Mouse (Mus musculus) spleen, postnatal 4 days (tissue): ENCODE measurements at regions not wholly inside any gene's neighbourhood (a gene's known extent, or its start where the extent isn't known, plus 50 kb on each side); places are given as distances from the start of the nearest gene placed in this dataset.

Experiments used
- DNase-seq, 2 experiments: peaks; one replicate each; pipeline ENCODE4 v3.0.0; 2022; ENCODE audit warnings: low spot score in 2 of 2

DNA sequence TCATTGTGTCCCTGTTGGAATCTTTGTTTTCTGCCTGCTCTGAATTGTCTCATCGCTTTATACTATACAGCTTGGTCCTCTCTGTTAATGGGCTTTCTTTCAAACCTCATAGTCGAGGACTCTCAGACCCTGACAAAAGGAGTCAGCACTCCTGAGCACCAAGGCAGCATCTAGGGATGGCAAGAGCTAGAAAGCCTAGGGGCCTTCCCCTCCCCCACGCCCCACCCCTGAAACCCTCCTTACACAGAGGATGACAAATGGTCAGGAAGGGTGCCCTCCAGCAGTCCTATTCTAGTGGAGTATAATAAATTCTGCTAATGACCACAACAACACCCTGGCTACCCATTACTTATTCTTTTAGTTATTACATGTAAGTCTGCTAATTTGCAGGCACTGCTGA is 74.4 kb downstream of the Tbx19 start:
- no peak for DNase-seq

DNA sequence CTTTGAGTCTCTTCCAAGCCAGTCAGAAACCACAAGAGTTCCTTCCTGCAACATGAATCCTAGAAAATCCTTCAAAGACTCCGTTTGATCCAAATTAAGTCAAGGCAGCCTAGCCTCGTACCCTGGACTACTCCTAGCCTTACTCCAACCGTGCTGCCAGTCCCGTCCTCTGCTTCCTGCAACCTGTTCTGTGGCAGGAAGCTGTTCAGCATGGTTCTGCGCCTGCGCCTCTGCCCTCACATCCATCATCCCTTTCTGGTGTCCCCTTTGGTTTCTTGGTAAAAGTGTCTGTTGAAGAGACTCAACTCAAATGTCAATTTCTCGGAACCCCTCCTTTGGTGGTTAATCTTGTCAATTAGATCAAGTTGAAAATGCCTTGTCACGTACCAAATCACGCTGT is 75.8 kb downstream of the Tbx19 start:
- DNase-seq, result no peak

DNA sequence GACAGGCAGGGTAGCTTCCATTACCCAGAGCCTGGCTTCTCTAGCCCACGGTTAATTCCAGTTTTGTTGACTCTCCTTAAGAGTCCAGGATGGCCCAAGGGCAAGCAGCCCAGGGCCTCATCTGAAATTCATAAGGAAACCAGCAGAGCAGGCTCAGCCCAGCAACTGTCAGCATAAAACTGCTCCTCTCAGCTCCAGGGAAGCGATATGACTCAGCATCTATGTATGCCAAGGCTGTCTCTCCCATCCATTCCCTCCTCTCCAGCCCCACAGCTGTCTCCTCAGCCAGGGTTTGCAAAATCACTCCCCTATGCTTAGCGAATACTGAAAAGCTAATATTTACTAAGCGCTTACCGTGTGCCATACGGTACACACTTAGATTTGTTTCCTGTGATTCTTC is 76.4 kb downstream of the Tbx19 start:
- DNase-seq, result no peak

DNA sequence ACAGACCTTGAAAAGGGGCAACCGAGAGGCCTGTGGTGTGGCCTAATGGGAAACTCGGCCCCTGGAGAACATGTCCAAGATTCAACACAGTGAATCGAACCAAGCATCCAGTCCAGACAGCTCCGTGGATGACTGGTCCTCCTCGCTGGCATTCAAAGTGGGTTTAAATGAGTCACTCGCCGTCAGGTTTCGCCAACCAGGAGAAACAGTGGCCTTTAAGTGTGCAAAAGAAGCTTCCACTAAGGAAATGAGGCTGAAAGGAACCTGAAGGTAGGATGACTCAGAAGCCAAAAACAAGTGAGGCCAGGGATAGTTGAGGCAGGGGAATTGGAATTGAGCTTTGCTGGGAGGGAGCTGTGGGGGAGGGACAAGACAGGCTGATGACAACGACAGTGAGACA is 80.2 kb downstream of the Tbx19 start:
- no peak for DNase-seq

DNA sequence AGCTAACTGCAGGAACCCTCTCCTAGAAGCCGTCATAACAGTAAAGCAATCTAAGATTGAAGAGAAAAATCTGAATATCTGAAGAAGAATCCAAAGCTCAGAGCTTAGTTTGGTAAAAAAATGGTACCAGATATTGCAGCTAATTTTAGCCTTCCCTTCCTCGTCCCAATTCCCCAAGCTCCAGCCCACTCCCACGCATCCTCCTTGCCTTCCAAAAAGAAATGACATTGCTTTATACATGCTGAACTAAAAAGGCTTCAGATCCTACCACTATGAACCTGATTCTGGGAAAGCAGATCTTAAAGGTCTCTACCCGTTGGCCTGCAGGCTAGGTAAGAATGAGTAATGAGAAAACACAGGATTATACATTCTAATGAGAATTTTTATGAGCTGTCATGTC is 83.3 kb downstream of the Tbx19 start:
- no peak for DNase-seq

DNA sequence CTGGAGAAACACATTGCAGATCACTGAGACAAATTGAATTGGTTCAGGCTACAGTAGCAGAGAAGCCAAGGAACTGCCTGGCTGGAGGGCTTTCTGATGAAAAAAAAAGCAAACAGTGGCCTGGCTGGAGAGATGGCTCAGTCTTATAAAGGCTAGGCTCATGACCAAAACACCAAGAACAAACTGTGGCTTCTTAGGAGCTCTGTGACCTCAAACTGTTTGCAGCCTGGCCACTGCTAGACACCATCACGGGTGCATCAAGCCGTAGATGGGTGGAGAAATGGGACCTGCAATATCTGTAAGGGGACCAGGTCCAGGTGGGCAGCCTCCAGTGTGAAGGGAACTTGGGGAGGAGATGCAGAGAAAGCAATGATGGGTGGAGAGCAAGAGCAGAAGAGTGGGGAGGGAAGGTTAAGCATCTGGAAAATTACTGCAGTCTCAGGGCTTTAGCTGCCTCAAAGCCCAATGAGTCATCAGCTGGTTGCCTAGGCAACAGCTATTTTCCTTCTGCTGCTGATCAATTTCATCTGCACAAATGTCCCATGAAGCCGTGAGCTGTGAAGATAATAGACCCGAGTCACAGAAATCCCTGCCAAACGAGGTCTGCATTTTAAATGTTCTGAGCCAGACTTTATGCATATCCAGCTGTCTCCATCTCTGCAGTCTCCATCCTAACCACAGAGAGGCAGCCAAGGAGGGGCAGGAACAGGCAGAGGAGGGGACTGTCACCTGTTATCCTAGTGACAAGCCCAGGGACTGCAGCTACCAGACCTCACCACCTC is 85.1 kb downstream of the Tbx19 start:
- no peak for DNase-seq

DNA sequence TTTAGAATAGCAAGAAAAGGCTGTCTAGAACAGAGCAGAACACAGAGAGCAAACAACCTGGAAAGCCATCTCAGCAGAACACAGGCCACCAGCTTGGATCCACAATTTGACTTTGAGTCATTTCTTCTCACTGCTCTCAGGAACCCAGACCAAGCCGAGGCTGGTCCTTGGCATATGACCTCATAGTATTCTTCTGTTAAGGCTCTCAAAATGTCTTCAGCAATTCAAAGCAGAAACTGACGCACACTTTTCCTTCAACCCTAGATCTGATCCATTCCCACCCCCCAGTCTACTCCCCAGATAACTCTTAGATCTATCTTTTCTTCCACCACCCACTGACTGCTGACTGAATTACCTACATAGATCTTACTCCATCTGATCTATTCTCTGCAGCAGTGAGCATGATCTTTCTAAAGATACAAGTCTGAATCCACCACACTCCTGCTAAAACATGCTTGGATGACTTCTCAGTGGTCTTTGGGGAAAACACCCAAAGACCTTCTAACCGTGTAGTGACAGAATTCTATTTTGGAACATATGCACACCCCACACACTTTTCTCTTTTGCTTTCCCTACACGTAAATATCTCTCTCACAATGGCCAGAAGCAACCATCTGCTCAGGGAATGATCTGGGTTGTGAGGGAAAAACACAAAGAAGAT is 88.6 kb downstream of the Tbx19 start:
- DNase-seq, result no peak

DNA sequence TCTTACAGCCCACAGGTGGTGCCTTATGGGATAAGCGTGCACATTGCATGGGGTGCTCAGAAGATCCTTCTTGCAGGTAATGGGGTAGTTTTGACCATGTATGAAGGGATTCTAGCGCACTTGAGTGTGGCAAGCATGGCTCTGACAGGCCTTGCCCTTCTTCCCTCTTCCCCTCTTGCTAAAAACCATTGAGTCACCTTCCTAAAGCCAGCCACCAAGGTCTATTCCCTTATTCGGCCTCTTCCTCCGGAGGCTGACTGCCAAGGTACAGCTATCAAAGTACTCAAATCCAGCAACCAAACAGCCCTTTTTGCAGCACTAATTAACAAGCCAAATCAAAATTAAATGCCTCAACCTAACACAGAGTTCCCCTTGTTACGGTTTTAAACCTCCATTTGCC is 95.6 kb downstream of the Tbx19 start:
- no peak for DNase-seq

DNA sequence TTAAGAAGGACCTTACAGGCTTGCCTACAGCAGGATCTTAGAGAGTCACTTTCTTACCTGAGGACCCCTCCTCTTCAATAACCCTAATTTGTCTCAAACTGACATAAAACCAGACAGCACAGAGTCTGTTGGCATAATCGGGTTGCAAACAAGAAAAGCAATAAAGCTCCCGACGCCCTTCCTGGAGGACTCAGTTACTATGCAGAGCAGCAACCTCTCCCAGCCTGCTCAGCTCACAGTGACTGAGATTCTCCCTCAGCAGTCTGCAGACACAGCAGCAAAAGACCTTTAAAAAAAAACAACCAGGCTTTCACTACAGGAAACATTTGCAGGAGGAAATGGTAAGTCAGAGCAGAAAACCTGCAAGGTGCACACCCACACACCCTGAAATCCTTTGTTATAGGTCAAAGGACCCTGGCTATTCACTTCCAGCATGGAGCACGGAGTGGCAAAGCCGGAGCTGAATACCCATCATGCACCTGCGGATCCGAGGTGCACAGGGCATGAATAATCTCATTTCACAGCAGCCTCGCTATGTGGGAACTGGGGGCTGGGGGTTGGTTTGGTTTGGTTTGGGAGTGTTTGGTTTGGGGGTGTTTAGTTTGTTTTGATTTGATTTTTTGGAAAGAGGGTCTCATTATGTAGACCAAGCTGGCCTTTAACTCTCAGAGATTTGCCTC is 97.6 kb downstream of the Tbx19 start:
- no peak for DNase-seq

DNA sequence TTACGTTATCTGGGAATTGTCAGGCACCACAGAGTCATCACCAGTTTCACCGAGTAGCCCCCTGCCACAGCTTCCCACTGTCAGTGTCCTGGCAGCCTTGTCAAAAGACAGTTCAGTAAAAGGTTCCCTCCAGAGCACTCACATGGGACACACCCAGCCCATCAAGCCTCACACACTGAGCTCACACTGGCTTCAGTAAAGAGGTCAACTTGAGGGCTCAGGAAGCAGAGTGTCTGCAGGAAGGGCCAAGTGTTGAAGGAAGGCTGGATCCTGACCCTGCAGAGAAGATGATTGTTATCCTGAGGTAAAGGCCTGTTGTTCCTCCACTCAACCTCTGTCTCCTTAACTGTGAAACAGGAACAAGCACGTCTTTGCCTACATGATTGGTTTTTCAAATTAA is 99.2 kb downstream of the Tbx19 start:
- no peak for DNase-seq

DNA sequence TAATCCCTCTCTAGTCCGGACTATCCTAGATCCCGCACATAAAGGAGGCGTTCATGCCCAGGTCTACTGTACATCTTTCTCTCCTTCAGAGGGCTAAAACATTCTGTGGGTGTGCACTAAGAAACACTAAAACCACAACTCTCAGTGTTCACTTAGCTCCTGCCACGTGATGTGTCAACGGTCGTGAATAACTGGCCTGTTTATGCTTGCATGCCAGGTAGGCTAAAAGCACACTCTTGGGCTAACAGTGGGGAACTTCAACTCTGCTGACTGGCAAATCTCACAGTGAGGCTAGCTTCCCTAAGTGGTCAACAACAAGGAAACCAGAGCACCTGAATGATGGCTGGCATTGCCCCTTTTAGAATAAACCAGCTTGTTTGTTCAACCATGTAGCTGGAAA is 106.3 kb downstream of the Tbx19 start:
- no peak for DNase-seq

DNA sequence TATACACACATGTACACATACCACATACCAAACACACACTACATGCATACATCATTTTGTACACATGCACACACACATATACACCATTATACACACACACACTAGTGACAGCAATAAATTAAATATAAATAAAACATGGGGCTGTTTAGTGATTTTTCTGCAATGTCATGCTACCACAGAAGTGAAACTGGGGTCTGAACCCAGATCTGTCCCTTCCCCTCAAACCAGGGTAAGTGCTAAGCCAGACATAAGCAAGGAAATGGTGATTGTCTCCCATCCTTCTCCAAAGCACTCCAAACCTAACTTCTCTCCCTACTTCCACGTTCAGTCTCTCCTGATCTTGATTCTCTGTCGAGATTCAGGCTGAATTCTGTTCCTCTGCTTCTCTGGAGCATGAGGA is 109.3 kb downstream of the Tbx19 start:
- DNase-seq, result no peak

DNA sequence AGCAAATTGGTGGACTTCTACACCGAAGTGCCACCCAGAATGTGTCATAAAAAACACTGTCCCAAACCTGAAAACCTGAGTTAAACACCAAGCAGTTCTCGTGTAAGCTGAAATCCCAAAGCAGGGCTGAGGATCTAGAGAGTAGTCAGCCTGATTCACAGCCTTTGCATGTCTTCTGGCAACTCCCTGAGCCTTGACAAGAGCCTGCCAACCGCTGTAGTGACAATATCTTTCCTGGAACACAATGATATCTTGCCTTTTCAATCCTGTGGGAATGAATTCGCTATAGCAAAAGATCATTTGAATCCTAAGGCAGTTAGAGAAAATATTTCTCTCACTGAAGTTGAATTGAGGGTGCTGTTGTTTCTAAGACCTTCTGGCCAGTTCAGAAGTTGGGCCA is 110.4 kb downstream of the Tbx19 start:
- no peak for DNase-seq

DNA sequence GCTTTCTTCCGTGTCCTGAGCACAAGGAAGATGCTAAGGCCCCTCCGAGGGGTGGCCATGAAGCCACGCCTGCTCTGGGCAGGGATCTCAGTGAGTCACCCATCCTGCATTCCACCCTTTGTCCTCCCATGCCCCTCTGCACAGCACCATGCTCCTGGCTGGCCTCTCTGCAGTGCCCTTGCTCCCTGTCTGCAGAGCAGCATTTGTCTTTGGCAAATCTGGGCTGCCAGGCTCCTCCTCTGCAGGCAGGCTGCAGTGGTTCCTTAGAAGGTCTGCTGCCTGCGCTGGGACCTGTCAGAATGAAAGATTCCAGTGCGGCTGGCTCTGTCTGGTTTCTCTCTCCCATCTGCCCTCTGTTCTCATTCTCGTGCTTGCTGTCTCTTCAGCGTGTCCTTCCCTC is 111.3 kb upstream of the Xcl1 start:
- no peak for DNase-seq

DNA sequence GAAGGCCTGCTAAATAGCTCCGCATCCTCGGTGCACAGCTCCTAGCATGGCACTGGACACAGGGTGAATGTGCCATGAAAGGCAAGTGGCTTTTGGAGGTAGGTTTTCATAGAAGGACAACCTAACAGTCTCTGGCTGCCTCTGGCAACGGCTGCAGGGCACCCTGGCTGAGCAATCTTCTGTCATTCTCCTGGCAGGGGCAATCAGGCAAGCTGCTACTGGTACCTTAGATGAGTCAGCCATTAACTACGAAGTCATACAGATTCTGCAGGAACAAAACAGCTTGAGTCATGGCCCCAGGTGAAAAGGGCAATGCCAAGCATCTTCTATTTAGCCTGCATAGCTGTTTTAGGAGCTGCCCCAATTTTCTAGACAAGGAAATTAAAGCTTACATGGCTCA is 110.7 kb upstream of the Xcl1 start:
- no peak for DNase-seq

DNA sequence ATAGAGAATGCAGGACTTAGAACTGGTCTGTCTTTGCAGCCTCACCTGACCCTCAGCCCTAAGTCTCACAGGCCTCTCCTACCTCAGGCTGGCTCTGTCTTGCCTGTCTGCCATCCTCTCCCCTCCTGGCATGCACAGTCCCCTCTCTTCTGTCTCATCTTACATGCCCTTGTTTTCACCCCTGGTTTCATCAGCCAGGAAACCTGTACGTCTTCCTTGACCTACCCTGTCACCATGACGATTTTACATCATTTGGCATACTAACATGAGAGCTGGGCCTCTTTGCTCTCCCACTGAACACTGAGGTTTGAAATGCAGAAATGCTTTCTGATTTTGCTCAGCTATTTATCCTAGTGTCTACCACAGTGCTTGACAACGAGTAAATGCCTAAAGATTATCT is 108.0 kb upstream of the Xcl1 start:
- no peak for DNase-seq

DNA sequence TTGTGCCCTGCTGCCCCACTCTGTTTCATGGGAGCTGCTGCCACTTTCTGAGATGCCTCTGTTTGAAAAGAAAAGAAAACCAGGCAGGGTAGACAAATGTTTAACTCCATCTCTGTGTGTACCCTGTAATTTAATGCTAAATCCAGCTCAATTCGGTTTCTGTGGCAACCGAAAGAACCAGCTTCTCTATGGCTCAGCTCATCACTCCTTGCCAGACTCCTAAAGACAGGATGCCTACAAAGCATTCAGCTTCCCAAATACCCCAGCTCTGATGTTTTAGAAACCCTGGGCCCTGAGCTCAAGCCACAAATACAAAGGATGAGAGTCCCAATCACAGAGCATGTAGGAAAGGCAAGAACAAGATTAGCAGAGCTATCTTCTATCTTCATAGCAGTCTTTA is 106.8 kb upstream of the Xcl1 start:
- DNase-seq, result no peak

DNA sequence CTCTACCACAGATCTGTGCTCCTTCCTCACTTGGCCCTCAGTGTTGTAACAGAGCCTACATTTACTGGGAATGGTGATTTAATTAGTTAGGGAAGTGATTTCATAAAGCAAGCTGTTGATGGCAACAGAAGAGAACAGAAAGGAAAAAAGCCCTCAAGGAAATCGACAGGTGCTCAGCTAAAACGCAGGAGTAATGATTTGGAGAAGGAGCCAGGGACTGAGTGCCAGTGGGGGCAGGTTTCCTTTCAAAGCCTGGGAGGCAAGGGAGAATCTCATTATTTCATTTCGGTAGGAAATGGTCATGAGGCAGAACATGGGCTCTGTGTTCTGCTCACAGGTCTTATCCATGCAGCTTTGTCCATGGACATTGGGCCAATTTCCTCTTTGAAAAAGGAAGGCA is 101.3 kb upstream of the Xcl1 start:
- DNase-seq, result no peak

DNA sequence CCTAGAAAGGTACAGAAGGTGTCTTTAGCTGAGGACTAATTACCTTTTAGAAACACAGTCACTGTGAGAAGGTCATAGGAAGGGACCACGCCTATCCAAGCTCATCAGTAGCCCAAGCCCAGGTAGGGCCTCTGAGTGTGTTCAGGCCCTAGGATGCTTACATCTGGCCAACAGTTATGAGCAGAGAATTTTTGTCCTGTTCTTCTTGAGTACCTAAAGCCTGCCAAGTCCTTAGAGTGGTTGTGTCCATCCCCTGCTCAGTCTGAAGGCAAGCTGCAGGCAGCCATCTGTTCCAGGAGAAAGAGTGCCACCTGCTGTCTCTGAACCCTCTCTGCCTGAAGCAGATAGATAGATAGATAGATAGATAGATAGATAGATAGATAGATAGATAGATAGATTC is 100.3 kb upstream of the Xcl1 start:
- DNase-seq, result no peak

DNA sequence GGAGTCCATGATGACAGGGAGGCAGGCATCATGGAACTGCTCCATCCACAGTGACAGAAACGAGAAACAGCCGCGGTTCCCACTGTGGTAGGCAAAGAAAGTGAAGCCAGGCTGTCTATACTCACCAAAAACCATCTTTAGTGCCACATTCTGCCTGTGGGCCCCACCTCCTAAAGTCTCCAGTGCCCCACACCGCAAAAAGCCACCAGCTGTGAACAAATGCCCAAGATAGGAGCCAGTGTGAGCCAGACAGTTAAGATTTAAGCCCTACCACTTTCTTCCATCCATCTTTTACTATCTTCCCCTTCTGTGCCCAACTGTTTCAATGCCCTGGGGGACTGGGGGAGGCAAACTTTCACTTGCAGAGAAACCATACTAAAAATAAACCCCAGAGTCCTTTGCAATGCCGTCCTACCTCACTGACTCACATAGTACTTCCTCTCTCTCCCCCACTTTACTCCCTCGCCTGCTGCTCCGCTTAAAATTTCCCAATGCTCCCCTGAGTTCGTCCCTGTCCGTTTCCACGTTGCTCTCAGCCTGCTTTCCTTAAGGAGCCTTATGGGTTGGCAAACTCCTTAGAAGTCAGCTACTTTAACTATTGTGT is 85.7 kb upstream of the Xcl1 start:
- no peak for DNase-seq

DNA sequence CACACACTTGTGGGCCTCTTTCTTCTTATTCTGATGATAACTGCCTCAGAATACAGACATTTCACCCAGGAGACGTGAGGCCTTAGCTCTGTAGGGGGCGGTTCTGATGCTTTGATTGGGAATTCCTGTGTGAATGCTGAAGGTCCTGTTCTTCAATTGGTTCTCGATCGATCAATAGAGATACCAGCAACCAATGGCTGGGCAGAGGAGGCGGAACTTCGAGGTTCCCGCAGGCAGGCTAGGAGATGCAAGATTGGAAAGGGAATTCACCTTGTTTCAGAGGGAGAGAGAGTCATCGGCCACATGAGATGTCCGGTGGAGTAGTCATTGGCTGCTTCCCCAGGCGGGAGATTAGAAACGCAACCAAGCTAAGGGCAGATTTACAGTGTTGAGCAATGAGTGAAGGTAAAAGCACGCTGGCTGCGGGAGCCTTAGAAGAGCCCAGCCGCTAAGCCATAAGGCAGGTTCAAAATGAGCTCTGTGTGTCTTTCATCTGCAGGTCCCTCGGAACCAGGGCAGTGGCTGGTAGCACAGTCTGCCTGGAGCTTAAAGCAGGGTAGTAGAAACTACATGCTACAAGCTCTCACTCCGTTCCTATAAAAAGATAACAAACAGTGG is 83.5 kb upstream of the Xcl1 start:
- no peak for DNase-seq

DNA sequence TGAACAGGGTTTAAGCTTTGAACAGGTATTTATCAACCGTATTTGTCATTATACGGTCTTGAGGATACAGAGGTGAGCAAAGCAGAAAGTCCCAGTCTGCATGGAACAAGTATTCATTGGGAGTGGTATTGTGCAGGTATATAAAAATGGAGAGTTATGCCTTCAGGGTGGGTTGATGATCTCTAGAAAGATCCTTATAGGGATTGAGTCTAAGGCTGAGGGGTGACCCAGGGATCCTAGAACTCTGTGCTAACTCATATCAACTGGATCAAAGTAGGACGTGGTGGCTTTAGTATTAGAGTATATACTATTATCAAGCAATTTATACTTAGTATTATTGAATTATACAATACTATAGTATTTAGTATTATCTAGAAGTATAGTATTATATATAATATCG is 82.9 kb upstream of the Xcl1 start:
- DNase-seq, result no peak
